Mouse (Mus musculus): Measurements from ENCODE around the gene Ddr2. TPM values are rescaled to one million over a fixed set of nuclear protein-coding genes. Genes with fewer than 3 reads are reported as not detected.

Ddr2 gene
- total and polyA plus RNA-seq, 2 experiments from 2014 or later, result 7.2 to 11.2 TPM

DNA sequence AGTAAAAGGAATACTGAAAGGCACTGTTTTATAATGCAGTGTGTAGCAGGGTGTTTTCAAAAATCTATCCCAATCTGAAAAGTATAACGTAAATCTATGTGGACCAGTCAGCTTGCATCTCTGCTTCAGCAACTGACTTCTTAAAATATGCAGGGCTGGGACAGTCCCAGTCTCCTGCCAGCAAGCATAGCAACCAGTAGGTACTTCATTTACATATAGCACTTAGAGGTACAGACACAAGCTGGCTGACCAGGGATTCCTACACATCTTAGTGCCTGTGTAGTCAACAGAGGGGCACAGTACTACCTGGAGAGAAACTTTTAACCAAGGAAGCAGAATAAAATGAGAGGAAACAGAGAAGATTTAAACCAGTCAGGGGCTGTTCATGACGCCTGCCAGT is 42.0 kb upstream of the Ddr2 start:
- H3K9ac ChIP-seq (replicated peaks; ENCODE audit: low read depth, low read length), result no peak overlapping the region
- H3K4me1 ChIP-seq (ENCODE audit: control insufficient read depth, insufficient read depth), result peaks cover 6% of the 10 kb centered on the region; the same call in 1 of the 2 replicates
- 88% methylated on average over 2 of the region's 2 CpGs for WGBS
- TF ChIP-seq CTCF (IDR thresholded peaks at IDR 0.05; ENCODE audit: low read depth) (no peak), EP300 (IDR thresholded peaks at IDR 0.05; ENCODE audit: low read depth) (no peak)
- H3K36me3 ChIP-seq (replicated peaks; ENCODE audit: control insufficient read depth, insufficient read depth, low read length), result peaks cover 37% of the 10 kb centered on the region
- H3K27ac ChIP-seq (ENCODE audit: low read depth), result no peak overlapping the region
- no peak for ATAC-seq (ENCODE audit: insufficient read depth, low read depth)
- H3K27me3 ChIP-seq (ENCODE audit: control insufficient read depth, insufficient read depth, low read length), result no peaks in the 10 kb centered on the region
- H3K4me3 ChIP-seq (ENCODE audit: low read depth, low read length), result no peak overlapping the region
- DNase-seq (ENCODE audit: low spot score), result no peak
- no peak overlapping the region for H3K4me2 ChIP-seq (ENCODE audit: low read depth, low read length)
- no peaks in the 10 kb centered on the region for H3K9me3 ChIP-seq (replicated peaks; ENCODE audit: control insufficient read depth, low read length)

GRCm38 (mm10) chr1:170150870-170151269 is 40.3 kb upstream of the Ddr2 start:
- Histone ChIP-seq H3K9me3 (replicated peaks; ENCODE audit: control insufficient read depth, low read length) (no peaks in the 10 kb centered on the region), H3K4me2 (ENCODE audit: low read depth, low read length) (no peak overlapping the region), H3K4me3 (ENCODE audit: low read depth, low read length) (no peak overlapping the region), H3K36me3 (replicated peaks; ENCODE audit: control insufficient read depth, insufficient read depth, low read length) (peaks cover 32% of the 10 kb centered on the region), H3K27ac (ENCODE audit: low read depth) (no peak overlapping the region), H3K4me1 (ENCODE audit: control insufficient read depth, insufficient read depth) (peaks cover 6% of the 10 kb centered on the region; the same call in 1 of the 2 replicates), H3K9ac (replicated peaks; ENCODE audit: low read depth, low read length) (no peak overlapping the region), H3K27me3 (ENCODE audit: control insufficient read depth, insufficient read depth, low read length) (no peaks in the 10 kb centered on the region)
- DNase-seq (ENCODE audit: low spot score), result peak; percentile 4
- TF ChIP-seq CTCF (IDR thresholded peaks at IDR 0.05; ENCODE audit: low read depth) (no peak), EP300 (IDR thresholded peaks at IDR 0.05; ENCODE audit: low read depth) (no peak)
- ATAC-seq (ENCODE audit: insufficient read depth, low read depth), result no peak
- WGBS, result 89% methylated on average over 6 of the region's 6 CpGs

- 86% methylated on average over 4 of the region's 4 CpGs for WGBS
- H3K4me2 ChIP-seq (ENCODE audit: low read depth, low read length), result no peak overlapping the region
- no peak overlapping the region for H3K27ac ChIP-seq (ENCODE audit: low read depth)
- DNase-seq (ENCODE audit: low spot score) (no peak), ATAC-seq (ENCODE audit: insufficient read depth, low read depth) (no peak)
- H3K36me3 ChIP-seq (replicated peaks; ENCODE audit: control insufficient read depth, insufficient read depth, low read length), result peaks cover 27% of the 10 kb centered on the region
- peaks cover 6% of the 10 kb centered on the region; the same call in 1 of the 2 replicates for H3K4me1 ChIP-seq (ENCODE audit: control insufficient read depth, insufficient read depth)
- H3K9me3 ChIP-seq (replicated peaks; ENCODE audit: control insufficient read depth, low read length), result no peaks in the 10 kb centered on the region
- no peak overlapping the region for H3K4me3 ChIP-seq (ENCODE audit: low read depth, low read length)
- H3K9ac ChIP-seq (replicated peaks; ENCODE audit: low read depth, low read length), result no peak overlapping the region
- H3K27me3 ChIP-seq (ENCODE audit: control insufficient read depth, insufficient read depth, low read length), result no peaks in the 10 kb centered on the region
- no peak for TF ChIP-seq CTCF (IDR thresholded peaks at IDR 0.05; ENCODE audit: low read depth)
- TF ChIP-seq EP300 (IDR thresholded peaks at IDR 0.05; ENCODE audit: low read depth), result no peak
Measured at GRCm38 (mm10) chr1:170149756-170150155, 39.2 kb upstream of the Ddr2 start.

GRCm38 (mm10) chr1:170148536-170148935 is 38.0 kb upstream of the Ddr2 start:
- DNase-seq (ENCODE audit: low spot score) (peak; percentile 4), ATAC-seq (ENCODE audit: insufficient read depth, low read depth) (no peak)
- no peak for TF ChIP-seq EP300 (IDR thresholded peaks at IDR 0.05; ENCODE audit: low read depth)
- no peak for TF ChIP-seq CTCF (IDR thresholded peaks at IDR 0.05; ENCODE audit: low read depth)
- no peak overlapping the region for H3K27ac ChIP-seq (ENCODE audit: low read depth)
- H3K27me3 ChIP-seq (ENCODE audit: control insufficient read depth, insufficient read depth, low read length), result no peaks in the 10 kb centered on the region
- H3K4me2 ChIP-seq (ENCODE audit: low read depth, low read length), result no peak overlapping the region
- no peaks in the 10 kb centered on the region for H3K9me3 ChIP-seq (replicated peaks; ENCODE audit: control insufficient read depth, low read length)
- 50% methylated on average over 6 of the region's 6 CpGs for WGBS
- peaks cover 33% of the 10 kb centered on the region for H3K36me3 ChIP-seq (replicated peaks; ENCODE audit: control insufficient read depth, insufficient read depth, low read length)
- peaks cover 6% of the 10 kb centered on the region; the same call in 1 of the 2 replicates for H3K4me1 ChIP-seq (ENCODE audit: control insufficient read depth, insufficient read depth)
- no peak overlapping the region for H3K4me3 ChIP-seq (ENCODE audit: low read depth, low read length)
- H3K9ac ChIP-seq (replicated peaks; ENCODE audit: low read depth, low read length), result no peak overlapping the region

- no peak overlapping the region for H3K4me3 ChIP-seq (ENCODE audit: low read depth, low read length)
- H3K9ac ChIP-seq (replicated peaks; ENCODE audit: low read depth, low read length), result no peak overlapping the region
- TF ChIP-seq EP300 (IDR thresholded peaks at IDR 0.05; ENCODE audit: low read depth), result no peak
- TF ChIP-seq CTCF (IDR thresholded peaks at IDR 0.05; ENCODE audit: low read depth), result no peak
- H3K36me3 ChIP-seq (replicated peaks; ENCODE audit: control insufficient read depth, insufficient read depth, low read length), result peaks cover 40% of the 10 kb centered on the region
- no peak overlapping the region for H3K27ac ChIP-seq (ENCODE audit: low read depth)
- 72% methylated on average over 9 of the region's 9 CpGs for whole genome bisulfite sequencing
- DNase-seq (ENCODE audit: low spot score), result peak; percentile 1
- no peak for ATAC-seq (ENCODE audit: insufficient read depth, low read depth)
- no peaks in the 10 kb centered on the region for H3K27me3 ChIP-seq (ENCODE audit: control insufficient read depth, insufficient read depth, low read length)
- peaks cover 6% of the 10 kb centered on the region; the same call in 1 of the 2 replicates for H3K4me1 ChIP-seq (ENCODE audit: control insufficient read depth, insufficient read depth)
- no peak overlapping the region for H3K4me2 ChIP-seq (ENCODE audit: low read depth, low read length)
- no peaks in the 10 kb centered on the region for H3K9me3 ChIP-seq (replicated peaks; ENCODE audit: control insufficient read depth, low read length)
Measured at GRCm38 (mm10) chr1:170147651-170148448, 37.3 kb upstream of the Ddr2 start.

Data from heart, postnatal 0 days (tissue).